ENCODE assay signal across 13 mouse cellular contexts in the genomic region with DNA sequence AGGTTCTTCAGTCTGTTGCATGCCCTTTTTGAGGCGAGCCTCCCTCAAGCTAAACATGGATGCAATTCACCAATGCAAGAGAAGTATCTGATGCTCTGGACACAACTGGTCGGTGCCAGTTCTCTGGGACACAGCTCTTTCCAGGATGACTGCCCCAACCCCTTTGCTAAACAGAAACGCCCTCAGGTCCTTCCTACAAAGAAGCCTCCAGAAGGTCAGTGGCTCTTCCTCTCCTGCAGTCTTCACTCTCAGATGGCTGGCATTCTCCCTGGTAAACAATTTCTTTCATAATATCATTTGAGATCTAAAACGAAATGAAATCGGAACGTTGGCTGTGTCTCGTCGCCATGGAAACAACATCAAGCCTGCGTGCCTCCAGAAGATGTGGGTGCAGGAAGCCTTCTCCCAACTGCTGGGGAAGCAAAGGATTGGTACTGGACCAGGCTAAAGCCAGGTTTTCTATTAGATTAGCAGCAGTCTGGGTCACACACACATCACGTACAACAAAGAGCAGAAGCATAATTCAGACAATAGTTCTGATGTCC.
A peak's percentile ranks its signal among the peaks of the same experiment; 100 is the strongest.
DNase-seq lines count a peak whose midpoint lies in the region; ATAC-seq and TF ChIP-seq lines count a peak whose summit lies in the region.
"Had no signal": no experiment of that assay in that cellular context is flagged by ENCODE, and none has a peak within 500 bp of the region (broad histone marks: within the 10 kb centered on the region; RNA-seq: fewer than 3 reads in every experiment).

No protein-coding gene starts in this region.

- no peak overlapping the region for H3K4me3 ChIP-seq in forebrain, embryonic 15.5 days
- H3K4me3 ChIP-seq in forebrain, embryonic 11.5 days (ENCODE audit: low read depth, low read length) = no peak overlapping the region
- no peak overlapping the region for H3K4me3 ChIP-seq in forebrain, embryonic 16.5 days (replicated peaks; ENCODE audit: low read length)
- no peak overlapping the region for H3K4me3 ChIP-seq in midbrain, postnatal 0 days (ENCODE audit: low read depth, low read length)
- H3K4me3 ChIP-seq: limb, embryonic 12.5 days; neural tube, embryonic 13.5 days had no signal

- peaks cover 7% of the 10 kb centered on the region for H3K4me1 ChIP-seq in forebrain, embryonic 15.5 days
- no peaks in the 10 kb centered on the region for H3K4me1 ChIP-seq in forebrain, embryonic 11.5 days (replicated peaks; ENCODE audit: control insufficient read depth, insufficient read depth, low read length)
- H3K4me1 ChIP-seq in forebrain, embryonic 16.5 days (replicated peaks; ENCODE audit: control insufficient read depth, insufficient read depth, low read length) = peaks cover 8% of the 10 kb centered on the region; the same call in 1 of the 2 replicates
- peaks cover 6% of the 10 kb centered on the region; the same call in 1 of the 2 replicates for H3K4me1 ChIP-seq in midbrain, postnatal 0 days (ENCODE audit: insufficient read depth, low read length)
- H3K4me1 ChIP-seq: limb, embryonic 12.5 days; neural tube, embryonic 13.5 days had no signal

- no peaks in the 10 kb centered on the region for H3K9me3 ChIP-seq in forebrain, embryonic 15.5 days
- no peaks in the 10 kb centered on the region for H3K9me3 ChIP-seq in forebrain, embryonic 11.5 days (ENCODE audit: control insufficient read depth, low read length)
- no peaks in the 10 kb centered on the region for H3K9me3 ChIP-seq in forebrain, embryonic 16.5 days (ENCODE audit: control insufficient read depth, low read length)
- no peaks in the 10 kb centered on the region for H3K9me3 ChIP-seq in midbrain, postnatal 0 days (ENCODE audit: low read length)
- H3K9me3 ChIP-seq: limb, embryonic 12.5 days; neural tube, embryonic 13.5 days had no signal

- no peak for DNase-seq in forebrain, embryonic 11.5 days (ENCODE audit: low spot score)
- DNase-seq in layer of hippocampus, adult 9-10 months (ENCODE audit: low spot score) = peak; percentile 59
- peak; percentile 71 for DNase-seq in midbrain, postnatal 0 days (ENCODE audit: low spot score)
- no peak for DNase-seq in cerebellum, adult 18-20 months
- DNase-seq in thymus, postnatal 14 days = no peak
- no peak for DNase-seq in urinary bladder, adult 18-20 months (ENCODE audit: low spot score in 2 of 2)
- DNase-seq: kidney, adult 18-20 months; lung, adult 2 months; thymus, adult 2 months had no signal

- no peaks in the 10 kb centered on the region for H3K36me3 ChIP-seq in forebrain, embryonic 15.5 days
- no peaks in the 10 kb centered on the region for H3K36me3 ChIP-seq in forebrain, embryonic 11.5 days (ENCODE audit: control insufficient read depth, insufficient read depth, low read length)
- H3K36me3 ChIP-seq in forebrain, embryonic 16.5 days (ENCODE audit: control insufficient read depth, insufficient read depth) = no peaks in the 10 kb centered on the region
- H3K36me3 ChIP-seq in midbrain, postnatal 0 days (ENCODE audit: insufficient read depth, low read length) = no peaks in the 10 kb centered on the region
- H3K36me3 ChIP-seq: limb, embryonic 12.5 days; neural tube, embryonic 13.5 days had no signal

- no peak overlapping the region for H3K4me2 ChIP-seq in forebrain, embryonic 15.5 days (replicated peaks)
- H3K4me2 ChIP-seq in forebrain, embryonic 11.5 days (ENCODE audit: low read depth, low read length, severe bottlenecking) = no peak overlapping the region
- H3K4me2 ChIP-seq in forebrain, embryonic 16.5 days (ENCODE audit: low read length) = no peak overlapping the region
- H3K4me2 ChIP-seq in midbrain, postnatal 0 days (ENCODE audit: low read depth, low read length, poor library complexity, severe bottlenecking) = no peak overlapping the region
- H3K4me2 ChIP-seq: limb, embryonic 12.5 days; neural tube, embryonic 13.5 days had no signal

- 64% methylated on average over 10 of the region's 10 CpGs for WGBS in forebrain, embryonic 15.5 days
- 80% methylated on average over 10 of the region's 10 CpGs for WGBS in forebrain, embryonic 11.5 days
- WGBS in forebrain, embryonic 16.5 days = 65% methylated on average over 10 of the region's 10 CpGs
- 44% methylated on average over 10 of the region's 10 CpGs for WGBS in midbrain, postnatal 0 days

- TF ChIP-seq CTCF in midbrain, postnatal 0 days (IDR thresholded peaks at IDR 0.05) = no peak

- H3K27ac ChIP-seq in forebrain, embryonic 15.5 days (replicated peaks) = peak overlapping the region; percentile 54
- no peak overlapping the region for H3K27ac ChIP-seq in forebrain, embryonic 11.5 days (ENCODE audit: low read depth, low read length)
- peak overlapping the region; percentile 57 for H3K27ac ChIP-seq in forebrain, embryonic 16.5 days (ENCODE audit: low read length)
- H3K27ac ChIP-seq in midbrain, postnatal 0 days (ENCODE audit: low read depth, low read length) = peak overlapping the region; percentile 76
- H3K27ac ChIP-seq: limb, embryonic 12.5 days; neural tube, embryonic 13.5 days had no signal

- no peak for ATAC-seq in forebrain, embryonic 15.5 days (replicated peaks)
- no peak for ATAC-seq in forebrain, embryonic 11.5 days (replicated peaks; ENCODE audit: low FRiP score)
- ATAC-seq in forebrain, embryonic 16.5 days = no peak
- ATAC-seq in midbrain, postnatal 0 days (ENCODE audit: low FRiP score) = peak; percentile 49; the same call in 1 of the 2 replicates

- no peaks in the 10 kb centered on the region for H3K27me3 ChIP-seq in forebrain, embryonic 15.5 days
- no peaks in the 10 kb centered on the region for H3K27me3 ChIP-seq in forebrain, embryonic 11.5 days (ENCODE audit: control insufficient read depth, insufficient read depth, low read length)
- H3K27me3 ChIP-seq in forebrain, embryonic 16.5 days (replicated peaks; ENCODE audit: control insufficient read depth, insufficient read depth, low read length) = no peaks in the 10 kb centered on the region
- H3K27me3 ChIP-seq in midbrain, postnatal 0 days (ENCODE audit: insufficient read depth, low read length) = no peaks in the 10 kb centered on the region
- H3K27me3 ChIP-seq: limb, embryonic 12.5 days; neural tube, embryonic 13.5 days had no signal

- no peak overlapping the region for H3K9ac ChIP-seq in forebrain, embryonic 15.5 days (replicated peaks)
- H3K9ac ChIP-seq in forebrain, embryonic 11.5 days (ENCODE audit: low read length) = no peak overlapping the region
- no peak overlapping the region for H3K9ac ChIP-seq in forebrain, embryonic 16.5 days (replicated peaks; ENCODE audit: low read depth, low read length)
- H3K9ac ChIP-seq in midbrain, postnatal 0 days (replicated peaks; ENCODE audit: low read length, poor library complexity, severe bottlenecking) = no peak overlapping the region
- H3K9ac ChIP-seq: limb, embryonic 12.5 days; neural tube, embryonic 13.5 days had no signal

Comparison
In these comparisons a context has a peak if more than half of its experiments do, and no peak if none do; other contexts are left out.
1. DNase-seq: peak in layer of hippocampus, adult 9-10 months (single experiment) and midbrain, postnatal 0 days (single experiment); none in forebrain, embryonic 11.5 days (single experiment), cerebellum, adult 18-20 months (0 of 2), thymus, postnatal 14 days (single experiment) and urinary bladder, adult 18-20 months (0 of 2).